Mouse (Mus musculus) limb, embryonic 13.5 days (tissue): Measurements from ENCODE around the gene Dlg2. TPM values are rescaled to one million over a fixed set of nuclear protein-coding genes. Genes with fewer than 3 reads are reported as not detected.
A peak's percentile ranks its signal among the peaks of the same experiment; 100 is the strongest.

Experiments
- ATAC-seq: fragments of 200-750 bp; cut with Nextera tagmentation; 2 replicates; pipeline ENCODE4 v1.8.0; 2017; ENCODE audit warnings: low read depth, moderate number of reproducible peaks, moderate TSS enrichment; ENCODE audit not compliant: low FRiP score
- H3K27ac ChIP-seq: fragments of 300-500 bp; sonication (generic); 2 replicates; pipeline ENCODE4 v1.5.1; 2015; ENCODE audit warnings: inconsistent platforms, mild to moderate bottlenecking, moderate library complexity
- H3K27me3 ChIP-seq: fragments of 300-500 bp; sonication (generic); 2 replicates; pipeline ENCODE4 v1.6.1; 2015; ENCODE audit warnings: mild to moderate bottlenecking, inconsistent platforms
- H3K36me3 ChIP-seq: fragments of 300-500 bp; sonication (generic); 2 replicates; pipeline ENCODE4 v1.6.1; 2015; ENCODE audit warnings: inconsistent platforms, mild to moderate bottlenecking, moderate library complexity
- H3K4me1 ChIP-seq: fragments of 300-500 bp; sonication (generic); 2 replicates; pipeline ENCODE4 v1.6.1; 2015; ENCODE audit warnings: inconsistent platforms
- H3K4me2 ChIP-seq: fragments of 300-500 bp; sonication (generic); replicated peaks from 2 replicates; pipeline ENCODE4 v1.6.1; 2015; ENCODE audit warnings: inconsistent platforms, mild to moderate bottlenecking, moderate library complexity
- H3K4me3 ChIP-seq: fragments of 300-500 bp; sonication (generic); 2 replicates; pipeline ENCODE4 v1.5.1; 2015; ENCODE audit warnings: moderate library complexity, mild to moderate bottlenecking, inconsistent platforms
- H3K9ac ChIP-seq: fragments of 300-500 bp; sonication (generic); 2 replicates; pipeline ENCODE4 v1.6.1; 2015; ENCODE audit warnings: mild to moderate bottlenecking, inconsistent platforms
- H3K9me3 ChIP-seq: fragments of 300-500 bp; sonication (generic); 2 replicates; pipeline ENCODE4 v1.6.1; 2016; ENCODE audit warnings: inconsistent platforms
- WGBS: fragments of 180-500 bp; shearing (Covaris S2); methylation state at CpG from one replicate; pipeline ENCODE4 v1.1.7; 2015; 5-methylcytosine and 5-hydroxymethylcytosine counted together
- polyA plus RNA-seq: library from polyadenylated mRNA; unstranded; fragments of >200 nt; fragmentation: Nextera tagmentation; extraction: Ambion mirVana; gene quantifications from 2 replicates; pipeline ENCODE4 v1.2.1, GENCODE M21; 2015

Gene Dlg2
- polyA plus RNA-seq, 1 experiment from 2014 or later: 4.2 TPM

DNA sequence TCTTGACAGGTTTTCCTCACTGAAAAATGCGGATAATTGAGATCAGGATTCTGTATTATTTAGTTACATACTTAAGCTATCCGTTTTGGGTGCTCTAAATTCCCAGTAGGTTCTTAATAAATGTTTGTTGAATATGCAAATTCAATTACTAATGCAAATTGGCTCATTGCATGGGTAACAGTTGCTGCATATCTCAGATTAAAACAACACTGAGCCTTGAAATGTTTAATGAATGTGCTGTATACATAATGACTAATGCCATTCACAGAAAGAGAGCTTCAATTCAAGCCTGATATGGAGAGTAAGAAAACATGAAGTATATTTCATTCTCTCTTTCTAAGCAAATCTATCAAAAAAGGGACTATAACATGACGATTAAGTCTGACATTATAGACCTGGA is 1039.8 kb downstream of the Dlg2 start:
- ATAC-seq: no peak
- WGBS: 83% methylated on average over 3 of the region's 3 CpGs
- no peaks in the 10 kb centered on the region for H3K36me3 ChIP-seq
- no peaks in the 10 kb centered on the region for H3K4me1 ChIP-seq
- no peaks in the 10 kb centered on the region for H3K27me3 ChIP-seq
- H3K9ac ChIP-seq: no peak overlapping the region
- H3K4me3 ChIP-seq: no peak overlapping the region
- H3K27ac ChIP-seq: no peak overlapping the region
- H3K4me2 ChIP-seq: no peak overlapping the region
- no peaks in the 10 kb centered on the region for H3K9me3 ChIP-seq

DNA sequence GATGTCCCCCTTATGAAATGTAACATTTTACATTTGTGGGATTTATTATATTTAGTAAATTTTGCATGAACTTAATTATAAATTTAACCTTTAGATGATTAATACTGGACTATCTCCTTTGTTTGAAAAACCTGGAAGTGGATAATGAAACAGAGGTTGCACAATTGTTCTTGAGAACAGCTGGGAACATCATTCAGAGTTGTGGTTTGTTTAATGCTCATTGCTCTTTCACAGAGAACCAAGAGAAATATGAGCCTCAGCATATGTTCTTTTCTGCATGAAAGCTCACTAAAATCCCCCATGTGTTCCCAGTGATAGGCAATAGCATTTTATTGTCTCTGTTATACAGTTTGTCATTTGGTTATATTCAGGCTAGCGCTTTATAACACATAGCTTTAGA is 1049.4 kb downstream of the Dlg2 start:
- Histone ChIP-seq H3K27me3 (no peaks in the 10 kb centered on the region), H3K9ac (no peak overlapping the region), H3K4me2 (no peak overlapping the region), H3K36me3 (no peaks in the 10 kb centered on the region), H3K4me3 (no peak overlapping the region), H3K27ac (no peak overlapping the region), H3K4me1 (no peaks in the 10 kb centered on the region), H3K9me3 (no peaks in the 10 kb centered on the region)
- ATAC-seq: peak; percentile 61
- WGBS: 57% methylated on average over 1 of the region's 1 CpGs

DNA sequence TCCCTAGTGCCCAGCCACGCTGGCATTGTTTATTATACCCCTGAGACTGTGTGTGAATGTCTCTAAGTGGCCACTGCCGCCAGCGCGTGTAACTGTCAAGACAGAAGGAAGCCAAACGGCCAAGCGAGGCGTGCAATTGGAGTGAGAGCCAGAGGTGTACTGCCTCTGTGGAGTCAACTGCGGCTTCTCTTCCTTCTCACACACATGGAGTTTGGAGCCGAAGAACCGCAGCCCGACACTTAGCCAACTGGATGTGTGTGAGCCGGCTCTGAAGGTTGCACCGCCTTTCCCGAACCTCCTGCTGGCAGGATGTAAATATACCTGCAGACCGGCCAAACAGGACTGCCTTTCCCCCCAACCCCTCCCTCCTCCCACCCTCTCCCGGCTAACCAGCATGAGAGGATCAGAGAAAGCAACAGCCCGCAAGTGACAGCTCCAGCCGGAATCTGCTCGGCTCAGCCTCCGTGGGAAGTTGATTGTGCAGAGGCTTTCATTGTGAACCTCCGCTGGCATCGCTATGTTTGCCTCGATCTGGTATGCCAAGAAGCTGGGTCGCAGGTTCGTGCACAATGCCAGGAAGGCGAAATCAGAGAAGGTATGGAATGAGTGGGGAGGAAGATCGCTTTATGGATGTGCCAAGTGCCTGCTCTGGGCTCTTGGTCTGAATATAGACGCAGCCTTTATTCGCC is 1066.3 kb downstream of the Dlg2 start:
- Histone ChIP-seq H3K9me3 (no peaks in the 10 kb centered on the region), H3K4me3 (peak overlapping the region; percentile 42), H3K4me1 (peaks cover 8% of the 10 kb centered on the region), H3K36me3 (no peaks in the 10 kb centered on the region), H3K27ac (no peak overlapping the region), H3K4me2 (peak overlapping the region; percentile 68), H3K9ac (0 out of 2 replicates have a peak overlapping the region, but pooled peaks have one; percentile 5), H3K27me3 (peaks cover 32% of the 10 kb centered on the region)
- peak; percentile 73; the same call in 1 of the 2 replicates for ATAC-seq
- WGBS: 1% methylated on average over 29 of the region's 29 CpGs

DNA sequence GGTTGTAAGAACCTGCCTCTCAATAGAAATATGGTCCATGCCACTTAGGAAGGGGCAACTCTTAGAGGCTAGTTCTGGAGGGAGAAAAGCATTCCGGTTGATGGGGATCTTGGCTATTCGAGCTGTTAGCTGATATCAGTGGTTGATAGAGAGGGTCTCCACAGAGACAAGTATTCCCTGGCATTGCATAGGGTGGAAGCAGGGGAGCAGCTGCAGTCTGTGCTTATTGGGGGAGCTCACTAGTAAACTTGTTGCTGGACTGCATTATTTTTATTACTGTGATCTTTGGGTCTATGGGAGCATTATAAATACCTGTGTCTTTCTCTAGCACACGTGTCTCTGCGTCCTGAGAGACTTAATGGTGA is 1066.8 kb downstream of the Dlg2 start:
- Histone ChIP-seq H3K4me1 (peaks cover 8% of the 10 kb centered on the region), H3K9me3 (no peaks in the 10 kb centered on the region), H3K27me3 (peaks cover 32% of the 10 kb centered on the region), H3K27ac (no peak overlapping the region), H3K36me3 (no peaks in the 10 kb centered on the region), H3K4me2 (peak overlapping the region; percentile 68), H3K4me3 (peak overlapping the region; percentile 42), H3K9ac (0 out of 2 replicates have a peak overlapping the region, but pooled peaks have one; percentile 5)
- ATAC-seq: no peak; the same call in 1 of the 2 replicates
- 37% methylated on average over 4 of the region's 4 CpGs for WGBS

DNA sequence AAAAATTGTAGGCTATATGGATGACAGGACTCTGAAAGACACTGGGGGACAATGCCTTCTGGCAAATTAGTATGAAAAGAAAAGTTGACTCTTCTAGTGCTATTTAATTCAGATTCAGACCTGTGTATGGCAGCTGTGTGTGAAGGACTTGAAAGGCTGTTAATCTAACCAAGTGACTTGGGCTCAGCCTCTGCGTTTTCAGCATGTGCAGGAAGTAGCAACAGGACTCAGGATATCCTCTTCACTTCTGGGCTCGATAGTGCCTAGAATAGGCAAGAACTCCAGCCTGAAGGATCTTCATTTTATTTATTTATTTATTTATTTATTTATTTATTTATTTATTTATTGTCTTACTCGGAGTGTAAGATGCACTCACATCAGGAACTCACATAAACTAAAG is 1068.1 kb downstream of the Dlg2 start:
- Histone ChIP-seq H3K4me2 (no peak overlapping the region), H3K9ac (no peak overlapping the region), H3K36me3 (no peaks in the 10 kb centered on the region), H3K9me3 (no peaks in the 10 kb centered on the region), H3K27ac (no peak overlapping the region), H3K27me3 (peaks cover 32% of the 10 kb centered on the region), H3K4me3 (no peak overlapping the region), H3K4me1 (peaks cover 8% of the 10 kb centered on the region)
- no peak for ATAC-seq
- 65% methylated on average over 3 of the region's 3 CpGs for WGBS

DNA sequence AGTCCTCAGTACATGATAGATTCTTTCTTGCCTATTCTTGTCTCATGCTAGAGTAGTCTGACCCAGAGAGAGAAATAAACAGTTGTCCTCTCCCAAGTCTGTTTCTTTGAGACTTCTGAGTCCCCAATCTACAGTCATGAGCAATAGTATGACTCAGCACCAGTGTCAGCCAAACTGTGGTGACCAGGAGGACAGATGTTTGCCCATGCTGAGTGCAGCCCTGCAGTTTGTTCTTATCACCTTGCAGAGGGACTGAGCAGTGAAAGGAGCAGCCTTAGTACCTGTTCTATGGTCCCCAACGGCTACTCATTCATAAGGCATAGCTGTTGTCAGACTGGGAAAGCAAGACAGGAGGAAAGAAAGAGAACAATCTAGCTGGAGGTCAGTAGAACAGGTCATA is 1072.3 kb downstream of the Dlg2 start:
- WGBS: 63% methylated on average over 1 of the region's 1 CpGs
- Histone ChIP-seq H3K27ac (no peak overlapping the region), H3K9me3 (no peaks in the 10 kb centered on the region), H3K9ac (no peak overlapping the region), H3K27me3 (peaks cover 4% of the 10 kb centered on the region; the same call in 1 of the 2 replicates), H3K4me1 (no peaks in the 10 kb centered on the region), H3K36me3 (no peaks in the 10 kb centered on the region), H3K4me2 (no peak overlapping the region), H3K4me3 (no peak overlapping the region)
- no peak for ATAC-seq

DNA sequence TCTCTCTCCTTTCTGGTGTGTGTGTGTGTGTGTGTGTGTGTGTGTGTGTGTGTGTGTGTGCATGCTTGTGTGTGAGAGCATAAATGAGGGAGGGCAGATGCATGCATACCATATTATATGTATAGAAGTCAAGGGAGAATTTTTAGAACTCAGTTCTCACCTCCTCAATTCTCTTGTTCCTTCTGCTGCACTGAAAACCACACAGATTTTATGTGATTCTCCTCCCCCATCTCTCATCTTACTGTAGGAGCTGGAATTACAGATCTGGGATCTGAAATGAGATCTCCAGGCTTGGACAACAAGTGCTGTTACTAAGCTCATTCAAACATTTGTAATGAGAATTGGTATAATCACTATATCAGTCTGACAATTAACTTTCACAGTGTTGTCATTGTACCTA is 1081.1 kb downstream of the Dlg2 start:
- no peak for ATAC-seq
- no peaks in the 10 kb centered on the region for H3K4me1 ChIP-seq
- H3K9me3 ChIP-seq: no peaks in the 10 kb centered on the region
- no peak overlapping the region for H3K4me2 ChIP-seq
- H3K9ac ChIP-seq: no peak overlapping the region
- H3K4me3 ChIP-seq: no peak overlapping the region
- H3K27ac ChIP-seq: no peak overlapping the region
- H3K36me3 ChIP-seq: no peaks in the 10 kb centered on the region
- no peaks in the 10 kb centered on the region for H3K27me3 ChIP-seq

DNA sequence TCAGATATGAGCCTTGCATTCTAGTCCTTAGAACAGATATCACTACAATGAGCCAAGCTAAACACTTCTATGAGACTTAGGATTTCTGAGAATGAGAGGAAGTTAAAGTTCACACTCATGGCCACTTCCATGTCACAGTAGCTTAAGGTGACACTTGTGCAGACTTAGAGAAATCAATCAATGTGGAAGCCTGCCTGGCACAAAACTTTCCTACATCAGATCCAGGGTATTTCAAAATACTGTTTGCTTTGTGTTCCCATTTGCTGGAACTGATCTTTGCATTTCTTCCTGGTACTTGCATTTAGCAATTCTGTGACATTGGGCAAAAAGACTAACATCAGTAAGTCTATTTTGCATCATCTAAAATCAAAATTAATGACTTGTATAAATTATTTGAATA is 1091.0 kb downstream of the Dlg2 start:
- no peak overlapping the region for H3K4me2 ChIP-seq
- H3K36me3 ChIP-seq: no peaks in the 10 kb centered on the region
- no peak for ATAC-seq
- no peaks in the 10 kb centered on the region for H3K27me3 ChIP-seq
- no peak overlapping the region for H3K9ac ChIP-seq
- no peaks in the 10 kb centered on the region for H3K4me1 ChIP-seq
- no peaks in the 10 kb centered on the region for H3K9me3 ChIP-seq
- H3K4me3 ChIP-seq: no peak overlapping the region
- H3K27ac ChIP-seq: no peak overlapping the region

DNA sequence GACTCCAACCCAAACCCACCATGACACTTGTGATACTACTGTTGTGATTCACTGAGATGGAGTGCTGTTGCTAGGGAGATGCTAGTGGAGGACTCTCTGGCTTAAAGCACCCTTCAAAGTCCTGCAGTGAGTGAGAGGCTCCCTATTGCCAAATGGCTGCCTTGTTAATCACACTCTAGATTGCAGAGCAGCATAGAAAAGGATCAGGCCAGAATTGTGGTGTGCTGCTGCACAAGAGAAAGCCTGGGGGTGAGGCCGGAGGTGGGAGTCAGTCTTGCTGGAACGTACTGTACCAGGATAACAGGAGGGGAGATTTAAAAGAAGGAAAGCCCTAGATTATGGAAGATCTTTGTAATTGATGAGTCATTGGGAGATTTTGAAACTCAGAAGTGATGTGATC is 1094.5 kb downstream of the Dlg2 start:
- H3K4me1 ChIP-seq: no peaks in the 10 kb centered on the region

DNA sequence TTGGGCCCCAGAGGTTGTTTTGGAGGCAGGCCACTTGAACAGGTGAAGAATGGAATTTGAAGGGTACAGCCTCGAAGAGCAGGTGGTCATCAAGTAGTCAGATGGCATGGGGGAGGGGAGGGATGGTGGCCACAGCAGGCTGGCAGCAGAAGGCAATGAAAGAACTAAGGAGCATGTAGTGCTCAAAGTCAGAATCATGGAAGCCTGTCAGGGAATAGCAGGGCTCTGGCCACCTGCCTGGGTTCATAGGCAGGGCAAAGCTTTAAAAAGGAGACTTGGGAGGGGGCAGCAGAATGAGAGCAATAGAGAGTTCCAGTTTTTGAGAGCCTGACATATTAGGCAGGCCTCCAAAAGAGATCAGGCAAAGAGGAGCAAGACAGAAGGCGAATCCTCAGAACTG is 1096.2 kb downstream of the Dlg2 start:
- WGBS: 56% methylated on average over 2 of the region's 2 CpGs
- Histone ChIP-seq H3K4me1 (no peaks in the 10 kb centered on the region), H3K27me3 (no peaks in the 10 kb centered on the region), H3K4me2 (no peak overlapping the region), H3K27ac (no peak overlapping the region), H3K9ac (no peak overlapping the region), H3K9me3 (no peaks in the 10 kb centered on the region), H3K4me3 (no peak overlapping the region), H3K36me3 (no peaks in the 10 kb centered on the region)
- ATAC-seq: no peak

More for the DNA sequence above, 1094.5 kb downstream of the Dlg2 start:
- 84% methylated on average over 2 of the region's 2 CpGs for WGBS
- Histone ChIP-seq H3K9me3 (no peaks in the 10 kb centered on the region), H3K4me3 (no peak overlapping the region), H3K27me3 (no peaks in the 10 kb centered on the region), H3K27ac (no peak overlapping the region), H3K36me3 (no peaks in the 10 kb centered on the region), H3K4me2 (no peak overlapping the region), H3K9ac (no peak overlapping the region)
- no peak for ATAC-seq

DNA sequence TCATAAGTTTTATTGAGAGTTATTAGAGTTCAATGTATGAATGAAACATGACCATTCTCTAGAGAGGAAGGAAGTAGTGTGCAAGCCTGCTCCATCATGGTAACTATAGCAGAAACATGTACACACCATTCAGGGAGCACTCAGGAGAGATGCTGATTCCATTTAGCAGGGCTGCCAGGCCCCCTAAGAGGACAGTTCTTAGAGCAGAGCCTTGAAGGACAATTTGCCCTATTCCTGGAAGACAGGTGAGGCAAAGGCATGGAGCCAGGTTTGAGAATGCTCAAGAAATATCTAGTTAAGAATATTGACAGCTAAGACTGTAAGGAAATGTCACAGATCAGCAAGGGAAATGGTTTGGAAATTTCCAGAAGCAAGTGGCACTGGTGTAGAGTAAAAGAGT is 1096.8 kb downstream of the Dlg2 start:
- no peaks in the 10 kb centered on the region for H3K9me3 ChIP-seq
- H3K4me3 ChIP-seq: no peak overlapping the region
- no peaks in the 10 kb centered on the region for H3K4me1 ChIP-seq
- no peak for ATAC-seq
- no peak overlapping the region for H3K27ac ChIP-seq
- no peaks in the 10 kb centered on the region for H3K36me3 ChIP-seq
- H3K4me2 ChIP-seq: no peak overlapping the region
- H3K27me3 ChIP-seq: no peaks in the 10 kb centered on the region
- no peak overlapping the region for H3K9ac ChIP-seq

DNA sequence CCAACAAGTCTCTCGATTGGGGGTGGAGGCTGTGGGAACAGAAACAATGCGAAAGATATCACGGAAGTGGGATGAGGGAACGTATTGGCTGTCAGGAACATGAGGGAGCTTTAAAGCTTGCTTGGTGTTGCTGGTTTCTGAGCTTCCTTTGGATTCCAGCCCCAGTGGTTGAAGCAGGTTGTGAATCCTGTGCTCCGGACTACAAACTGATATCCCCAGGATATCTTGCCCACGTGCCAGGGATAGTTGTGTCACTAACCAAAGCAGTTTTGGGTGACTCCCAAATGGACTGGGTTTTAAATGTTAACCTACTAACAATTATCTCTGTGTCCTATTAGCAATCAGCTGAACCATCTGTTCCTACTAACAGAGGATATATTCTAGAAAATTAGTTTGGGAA is 1099.7 kb downstream of the Dlg2 start:
- 89% methylated on average over 6 of the region's 6 CpGs for WGBS
- Histone ChIP-seq H3K9ac (no peak overlapping the region), H3K27me3 (no peaks in the 10 kb centered on the region), H3K4me3 (no peak overlapping the region), H3K36me3 (no peaks in the 10 kb centered on the region), H3K4me2 (no peak overlapping the region), H3K4me1 (no peaks in the 10 kb centered on the region), H3K9me3 (no peaks in the 10 kb centered on the region), H3K27ac (no peak overlapping the region)
- no peak for ATAC-seq

DNA sequence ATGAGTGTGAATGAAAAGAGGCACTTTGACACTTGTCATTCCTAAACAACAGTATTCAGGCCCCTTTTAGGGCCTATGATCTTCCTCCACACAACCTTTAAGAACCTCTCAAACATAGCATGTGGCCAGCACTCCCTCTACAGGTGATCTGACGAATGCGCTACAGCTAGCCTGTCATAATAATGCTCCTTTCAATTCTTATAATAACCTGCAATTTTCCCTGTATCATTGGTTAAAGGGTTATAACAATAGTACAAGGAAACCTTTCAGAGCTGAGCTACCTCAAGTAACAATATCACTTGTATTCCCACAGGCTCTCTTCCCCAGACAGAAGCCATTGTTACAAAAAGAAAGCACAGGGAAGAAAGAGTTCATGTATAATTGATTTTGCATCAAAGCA is 1105.7 kb downstream of the Dlg2 start:
- no peaks in the 10 kb centered on the region for H3K27me3 ChIP-seq
- 67% methylated on average over 2 of the region's 2 CpGs for WGBS
- H3K9ac ChIP-seq: no peak overlapping the region
- no peak overlapping the region for H3K27ac ChIP-seq
- no peaks in the 10 kb centered on the region for H3K9me3 ChIP-seq
- H3K4me1 ChIP-seq: no peaks in the 10 kb centered on the region
- no peak for ATAC-seq
- no peak overlapping the region for H3K4me2 ChIP-seq
- no peaks in the 10 kb centered on the region for H3K36me3 ChIP-seq
- no peak overlapping the region for H3K4me3 ChIP-seq
